8 mouse cellular contexts compared by ENCODE assay signal in genomic region chr7:83794705-83795104, GRCm38 (mm10). TPM values are rescaled to one million over a fixed set of nuclear protein-coding genes. Genes with fewer than 3 reads are reported as not detected.
DNase-seq lines count a peak whose midpoint lies in the region; ATAC-seq lines count a peak whose summit lies in the region.

Gene Cfap161, minus strand, starts transcription at chr7:83794880.

- H3K36me3 ChIP-seq in heart, embryonic 14.5 days (ENCODE audit: control insufficient read depth, insufficient read depth, low read length), result no peaks in the 10 kb centered on the region
- H3K36me3 ChIP-seq in forebrain, embryonic 15.5 days, result no peaks in the 10 kb centered on the region
- H3K36me3 ChIP-seq in limb, embryonic 12.5 days, result no peaks in the 10 kb centered on the region
- no peaks in the 10 kb centered on the region for H3K36me3 ChIP-seq in midbrain, embryonic 14.5 days (ENCODE audit: control insufficient read depth, insufficient read depth, low read length)

- H3K27ac ChIP-seq in heart, embryonic 14.5 days (replicated peaks in 1 of 2; ENCODE audit: control insufficient read depth in 1 of 2, insufficient read depth in 1 of 2, low read depth in 2 of 2, low read length in 2 of 2), result no peak within 1 kb of the TSS
- H3K27ac ChIP-seq in forebrain, embryonic 15.5 days (replicated peaks), result no peak within 1 kb of the TSS
- no peak within 1 kb of the TSS for H3K27ac ChIP-seq in limb, embryonic 12.5 days
- H3K27ac ChIP-seq in midbrain, embryonic 14.5 days (replicated peaks; ENCODE audit: low read depth, low read length), result no peak within 1 kb of the TSS

- WGBS in heart, embryonic 14.5 days, result 12% methylated on average over 14 of the region's 14 CpGs
- WGBS in forebrain, embryonic 15.5 days, result 6% methylated on average over 14 of the region's 14 CpGs
- 7% methylated on average over 14 of the region's 14 CpGs for WGBS in limb, embryonic 12.5 days
- WGBS in midbrain, embryonic 14.5 days, result 2% methylated on average over 14 of the region's 14 CpGs

- ATAC-seq in heart, embryonic 14.5 days (ENCODE audit: insufficient number of reproducible peaks, insufficient read depth, low FRiP score, low read depth), result peak; percentile 56; the same call in 1 of the 2 replicates
- peak; percentile 81 for ATAC-seq in forebrain, embryonic 15.5 days (replicated peaks)
- ATAC-seq in limb, embryonic 12.5 days (ENCODE audit: insufficient number of reproducible peaks, insufficient read depth, low FRiP score, low TSS enrichment, low read depth), result peak; percentile 91
- peak; percentile 92 for ATAC-seq in midbrain, embryonic 14.5 days (ENCODE audit: low FRiP score, low TSS enrichment)

- H3K4me1 ChIP-seq in heart, embryonic 14.5 days (ENCODE audit: control insufficient read depth in 2 of 2, insufficient read depth in 2 of 2, low read length in 2 of 2), result peaks cover 7 to 8% of the 10 kb centered on the region in 2 experiments
- H3K4me1 ChIP-seq in forebrain, embryonic 15.5 days, result peaks cover 15% of the 10 kb centered on the region; the same call in 1 of the 2 replicates
- peaks cover 12% of the 10 kb centered on the region for H3K4me1 ChIP-seq in limb, embryonic 12.5 days (replicated peaks)
- peaks cover 8% of the 10 kb centered on the region for H3K4me1 ChIP-seq in midbrain, embryonic 14.5 days (ENCODE audit: control insufficient read depth, insufficient read depth, low read length)

- peak within 1 kb of the TSS; percentile 41 for H3K4me2 ChIP-seq in heart, embryonic 14.5 days (ENCODE audit: low read length)
- H3K4me2 ChIP-seq in forebrain, embryonic 15.5 days (replicated peaks), result 0 out of 2 replicates have a peak within 1 kb of the TSS, but pooled peaks have one; percentile 11
- H3K4me2 ChIP-seq in limb, embryonic 12.5 days, result peak within 1 kb of the TSS; percentile 42
- H3K4me2 ChIP-seq in midbrain, embryonic 14.5 days (ENCODE audit: low read length), result peak within 1 kb of the TSS; percentile 42

- DNase-seq in heart, adult 9 months (ENCODE audit: low spot score in 2 of 2), result no peak
- DNase-seq in WW6 (ENCODE audit: low read depth, low spot score), result peak; percentile 73
- DNase-seq in midbrain, embryonic 14.5 days, result peak; percentile 91
- DNase-seq in cerebellum, adult 18-20 months, result no peak
- no peak for DNase-seq in spleen, adult 12 weeks (ENCODE audit: low spot score)

- H3K27me3 ChIP-seq in heart, embryonic 14.5 days (ENCODE audit: control insufficient read depth, insufficient read depth, low read length), result no peaks in the 10 kb centered on the region
- H3K27me3 ChIP-seq in forebrain, embryonic 15.5 days, result no peaks in the 10 kb centered on the region
- no peaks in the 10 kb centered on the region for H3K27me3 ChIP-seq in limb, embryonic 12.5 days
- H3K27me3 ChIP-seq in midbrain, embryonic 14.5 days (ENCODE audit: control insufficient read depth, insufficient read depth, low read length), result no peaks in the 10 kb centered on the region

- no peaks in the 10 kb centered on the region for H3K9me3 ChIP-seq in heart, embryonic 14.5 days (ENCODE audit: control insufficient read depth, low read length)
- no peaks in the 10 kb centered on the region for H3K9me3 ChIP-seq in forebrain, embryonic 15.5 days
- H3K9me3 ChIP-seq in limb, embryonic 12.5 days, result no peaks in the 10 kb centered on the region
- H3K9me3 ChIP-seq in midbrain, embryonic 14.5 days (ENCODE audit: control insufficient read depth, low read length), result no peaks in the 10 kb centered on the region

- H3K9ac ChIP-seq in heart, embryonic 14.5 days (ENCODE audit: low read length), result no peak within 1 kb of the TSS
- no peak within 1 kb of the TSS for H3K9ac ChIP-seq in forebrain, embryonic 15.5 days (replicated peaks)
- no peak within 1 kb of the TSS for H3K9ac ChIP-seq in limb, embryonic 12.5 days (replicated peaks)
- H3K9ac ChIP-seq in midbrain, embryonic 14.5 days (replicated peaks; ENCODE audit: low read length), result no peak within 1 kb of the TSS

- no peak within 1 kb of the TSS for H3K4me3 ChIP-seq in heart, embryonic 14.5 days (ENCODE audit: control insufficient read depth in 1 of 2, insufficient read depth in 1 of 2, low read depth in 1 of 2, low read length in 2 of 2)
- no peak within 1 kb of the TSS for H3K4me3 ChIP-seq in forebrain, embryonic 15.5 days
- no peak within 1 kb of the TSS for H3K4me3 ChIP-seq in limb, embryonic 12.5 days (replicated peaks)
- no peak within 1 kb of the TSS for H3K4me3 ChIP-seq in midbrain, embryonic 14.5 days (replicated peaks; ENCODE audit: low read depth, low read length)

RNA-seq across cellular contexts. Expression of gene Cfap161, which starts in this region (rescaled TPM):
- polyA plus RNA-seq in heart, embryonic 14.5 days (2014; fragmentation: Nextera tagmentation; extraction: Ambion mirVana), result 3.3 TPM in 2 replicates
- 0.82 and 1.5 TPM in 2 replicates for polyA plus RNA-seq in forebrain, embryonic 15.5 days (2015; fragmentation: Nextera tagmentation; extraction: Ambion mirVana)
- 0.32 and 0.45 TPM in 2 replicates for polyA plus RNA-seq in limb, embryonic 12.5 days (2016; fragmentation: Nextera tagmentation; extraction: Ambion mirVana)
- 0.49 and 0.55 TPM in 2 replicates for polyA plus RNA-seq in midbrain, embryonic 14.5 days (2014; fragmentation: Nextera tagmentation; extraction: Ambion mirVana)

Comparison
In these comparisons a context has a peak if more than half of its experiments do, and no peak if none do; other contexts are left out.
1. Peak in ATAC-seq and H3K4me2 ChIP-seq in limb, embryonic 12.5 days; RNA of the gene not detected or under 1 TPM.
2. Peak in DNase-seq, ATAC-seq and H3K4me2 ChIP-seq in midbrain, embryonic 14.5 days; RNA of the gene not detected or under 1 TPM.